Mouse (Mus musculus) B cell, adult 2 months (primary cell): ENCODE data around the gene Hba-a2.

ENCODE experiments used
- DNase-seq, 2 experiments: peaks; one replicate each; pipeline ENCODE4 v3.0.0; 2022

Hba-a2 gene

GRCm38 (mm10) chr11:32321196-32321565 is 24.9 kb downstream of the Hba-a2 start:
- peak; percentile 62 to 64 for DNase-seq

- peak; percentile 89 to 91 for DNase-seq
These were observed 28.3 kb downstream of the Hba-a2 start for GRCm38 (mm10) chr11:32324609-32325008.

- no peak for DNase-seq
These were observed 34.8 kb downstream of the Hba-a2 start for GRCm38 (mm10) chr11:32331075-32331474.

GRCm38 (mm10) chr11:32331861-32332260 is 35.6 kb downstream of the Hba-a2 start:
- DNase-seq, result no peak

GRCm38 (mm10) chr11:32333235-32333634 is 36.9 kb downstream of the Hba-a2 start:
- no peak for DNase-seq

GRCm38 (mm10) chr11:32336435-32336907 is 40.2 kb downstream of the Hba-a2 start:
- DNase-seq, result no peak

GRCm38 (mm10) chr11:32339131-32339531 is 42.8 kb downstream of the Hba-a2 start:
- DNase-seq, result no peak

GRCm38 (mm10) chr11:32340476-32341473 is 44.5 kb downstream of the Hba-a2 start:
- DNase-seq, result peak; percentile 39 to 47

- peak; percentile 59 to 64 for DNase-seq
These were observed 46.5 kb downstream of the Hba-a2 start for GRCm38 (mm10) chr11:32342770-32343191.

GRCm38 (mm10) chr11:32343350-32343749 is 47.1 kb downstream of the Hba-a2 start:
- no peak for DNase-seq

GRCm38 (mm10) chr11:32345504-32346297 is 49.4 kb downstream of the Hba-a2 start:
- no peak for DNase-seq
